Mouse (Mus musculus) ES-Bruce4 (cell line): ENCODE data around the gene Dst. TPM values are rescaled to one million over a fixed set of nuclear protein-coding genes. Genes with fewer than 3 reads are reported as not detected.

Experiments used
- H3K27ac ChIP-seq: 2 replicates; pipeline ENCODE4 v1.5.1; 2012; ENCODE audit warnings: low read length, inconsistent platforms; ENCODE audit not compliant: insufficient read depth
- H3K27me3 ChIP-seq: 2 replicates; pipeline ENCODE4 v1.6.1; 2012; ENCODE audit warnings: mild to moderate bottlenecking, low read length, inconsistent platforms; ENCODE audit not compliant: control insufficient read depth, poor library complexity, insufficient read depth, severe bottlenecking
- H3K36me3 ChIP-seq: 2 replicates; pipeline ENCODE4 v1.6.1; 2012; ENCODE audit warnings: inconsistent platforms, mild to moderate bottlenecking, low read length, moderate library complexity; ENCODE audit not compliant: control insufficient read depth, poor library complexity, insufficient read depth, severe bottlenecking
- H3K4me1 ChIP-seq: one replicate; pipeline ENCODE4 v1.8.1; 2011; ENCODE audit warnings: low read length; ENCODE audit not compliant: control insufficient read depth, insufficient read depth
- H3K4me3 ChIP-seq: 2 replicates; pipeline ENCODE4 v1.5.1; 2011; ENCODE audit warnings: low read depth, mild to moderate bottlenecking, low read length
- H3K9ac ChIP-seq: 2 replicates; pipeline ENCODE4 v1.6.1; 2012; ENCODE audit warnings: low read depth, mild to moderate bottlenecking, inconsistent platforms; ENCODE audit not compliant: poor library complexity, severe bottlenecking
- H3K9me3 ChIP-seq: replicated peaks from 2 replicates; pipeline ENCODE4 v1.6.1; 2012; ENCODE audit warnings: mild to moderate bottlenecking, low read length, inconsistent platforms; ENCODE audit not compliant: control insufficient read depth, poor library complexity, insufficient read depth, severe bottlenecking
- CTCF ChIP-seq: IDR thresholded peaks from one replicate; pipeline ENCODE4 v1.8.1; 2011; ENCODE audit warnings: low read depth, low read length
- EP300 ChIP-seq: IDR thresholded peaks from 2 replicates; pipeline ENCODE4 v1.6.1; 2011; ENCODE audit warnings: low read depth, low read length; ENCODE audit not compliant: insufficient read depth
- POLR2A ChIP-seq: IDR thresholded peaks from one replicate; pipeline ENCODE4 v1.8.1; 2011; ENCODE audit warnings: low read length; ENCODE audit not compliant: insufficient read depth
- polyA plus RNA-seq: library from polyadenylated mRNA; stranded (reverse); fragments of >200 nt; gene quantifications from 2 replicates; pipeline ENCODE4 v1.2.4, GENCODE M21; 2011; ENCODE audit warnings: low read depth; ENCODE audit not compliant: missing spikeins, insufficient read depth, insufficient read length

Dst gene
- polyA plus RNA-seq, 1 experiment = 296 TPM

GRCm38 (mm10) chr1:34110862-34111261, 202.8 kb downstream of the Dst start:
- TF ChIP-seq POLR2A = no peak
- no peak for TF ChIP-seq CTCF
- TF ChIP-seq EP300 = 0 out of 2 replicates have a peak, but pooled peaks have one; percentile 20
- H3K27ac ChIP-seq = peak overlapping the region; percentile 84
- H3K4me3 ChIP-seq = no peak overlapping the region

DNA sequence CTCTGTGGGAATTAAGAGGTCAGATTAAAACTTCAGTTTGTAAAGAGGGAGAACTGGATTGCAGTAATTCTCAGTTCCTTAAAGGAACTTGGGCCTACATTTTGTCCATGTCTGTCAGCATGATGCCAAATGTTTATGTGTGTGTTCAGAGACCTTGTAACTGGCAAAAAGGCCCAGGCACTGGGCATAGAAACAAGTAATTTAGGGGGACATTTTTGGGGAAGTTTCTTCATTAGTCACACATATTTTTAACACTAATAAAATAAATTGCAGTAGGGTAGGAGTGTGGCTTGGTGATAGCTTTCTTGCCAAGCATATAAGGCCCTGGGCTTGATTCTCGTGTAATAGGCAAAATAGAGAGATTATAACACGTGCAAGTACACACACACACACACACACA, 203.9 kb downstream of the Dst start:
- Histone ChIP-seq H3K4me1 (peaks cover 11% of the 10 kb centered on the region), H3K4me3 (no peak overlapping the region), H3K9ac (no peak overlapping the region), H3K9me3 (no peaks in the 10 kb centered on the region), H3K27me3 (no peaks in the 10 kb centered on the region), H3K27ac (no peak overlapping the region), H3K36me3 (peaks cover 7% of the 10 kb centered on the region; the same call in 1 of the 2 replicates)
- TF ChIP-seq POLR2A = no peak
- TF ChIP-seq EP300 = no peak
- TF ChIP-seq CTCF = no peak

More at GRCm38 (mm10) chr1:34110862-34111261, 202.8 kb downstream of the Dst start:
- no peaks in the 10 kb centered on the region for H3K9me3 ChIP-seq
- peak overlapping the region; percentile 85 for H3K9ac ChIP-seq
- peaks cover 8% of the 10 kb centered on the region for H3K4me1 ChIP-seq
- H3K36me3 ChIP-seq = 0 out of 2 replicates have a peak, but pooled peaks cover 2% of the 10 kb centered on the region
- H3K27me3 ChIP-seq = no peaks in the 10 kb centered on the region

DNA sequence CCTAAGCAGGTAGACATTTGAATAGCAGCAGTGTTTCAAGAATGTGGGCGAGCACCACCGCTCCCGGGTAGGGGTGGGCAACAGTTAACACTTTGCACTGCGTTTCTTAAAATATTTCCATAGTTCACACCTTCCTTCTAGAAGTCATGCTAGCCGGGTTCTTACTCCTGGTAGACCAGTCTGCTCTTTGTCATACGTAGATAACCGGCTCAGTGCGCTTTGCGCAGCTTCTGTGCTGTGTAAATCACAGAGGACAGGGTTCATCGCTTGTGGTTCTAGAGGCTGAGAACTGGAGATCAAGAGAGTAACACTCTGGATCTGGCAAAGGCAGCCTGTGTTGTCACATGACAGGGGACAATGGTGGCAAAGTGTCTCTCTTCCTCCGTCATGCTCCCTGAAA, 208.4 kb downstream of the Dst start:
- Histone ChIP-seq H3K9me3 (no peaks in the 10 kb centered on the region), H3K27ac (peak overlapping the region; percentile 51), H3K36me3 (peaks cover 16% of the 10 kb centered on the region), H3K4me1 (peaks cover 6% of the 10 kb centered on the region), H3K27me3 (no peaks in the 10 kb centered on the region), H3K4me3 (no peak overlapping the region), H3K9ac (peak overlapping the region; percentile 27)
- TF ChIP-seq EP300 = no peak
- no peak for TF ChIP-seq CTCF
- no peak for TF ChIP-seq POLR2A

- Histone ChIP-seq H3K4me1 (peaks cover 6% of the 10 kb centered on the region), H3K4me3 (no peak overlapping the region), H3K36me3 (peaks cover 20% of the 10 kb centered on the region), H3K27ac (0 out of 2 replicates have a peak overlapping the region, but pooled peaks have one; percentile 51), H3K9ac (no peak overlapping the region), H3K27me3 (no peaks in the 10 kb centered on the region), H3K9me3 (no peaks in the 10 kb centered on the region)
- TF ChIP-seq CTCF (no peak), POLR2A (no peak)
These were observed 209.0 kb downstream of the Dst start for GRCm38 (mm10) chr1:34117056-34117455.

GRCm38 (mm10) chr1:34117709-34118108, 209.7 kb downstream of the Dst start:
- no peak overlapping the region for H3K27ac ChIP-seq
- peaks cover 23% of the 10 kb centered on the region for H3K36me3 ChIP-seq
- H3K9ac ChIP-seq = no peak overlapping the region
- H3K27me3 ChIP-seq = no peaks in the 10 kb centered on the region
- H3K4me3 ChIP-seq = no peak overlapping the region
- peaks cover 6% of the 10 kb centered on the region for H3K4me1 ChIP-seq
- no peaks in the 10 kb centered on the region for H3K9me3 ChIP-seq
- no peak for TF ChIP-seq EP300
- TF ChIP-seq CTCF = no peak
- no peak for TF ChIP-seq POLR2A

GRCm38 (mm10) chr1:34120066-34120465, 212.0 kb downstream of the Dst start:
- Histone ChIP-seq H3K36me3 (peaks cover 28% of the 10 kb centered on the region), H3K9me3 (no peaks in the 10 kb centered on the region), H3K4me3 (no peak overlapping the region), H3K4me1 (peaks cover 3% of the 10 kb centered on the region), H3K27ac (no peak overlapping the region), H3K9ac (no peak overlapping the region), H3K27me3 (no peaks in the 10 kb centered on the region)
- TF ChIP-seq CTCF = no peak
- TF ChIP-seq EP300 = no peak
- no peak for TF ChIP-seq POLR2A
